Mouse (Mus musculus): ENCODE data around the gene Irs3. TPM values are rescaled to one million over a fixed set of nuclear protein-coding genes. Genes with fewer than 3 reads are reported as not detected.

The Irs3 gene
- total RNA-seq, 2 experiments from 2014 or later, result 0.15 to 0.28 TPM

Other genes starting within 250 kb of the Irs3 start
- under 1 TPM; 0.10 to 0.13 TPM for gene Zan, start 168.7 kb downstream of the Irs3 start, total RNA-seq (2021)
- 10 to 100 TPM; 32.5 to 37.0 TPM for gene Pop7, start 143.2 kb downstream of the Irs3 start, total RNA-seq (2021)
- gene Gigyf1, start 127.2 kb downstream of the Irs3 start, total RNA-seq (2021), result 10 to 100 TPM; 56.7 to 58.9 TPM
- not detected for gene Epo, start 112.5 kb downstream of the Irs3 start, total RNA-seq (2021)
- 100 to 1,000 TPM; 554 to 565 TPM for gene Gnb2, start 112.2 kb downstream of the Irs3 start, total RNA-seq (2021)
- 100 to 1,000 TPM; 127 to 138 TPM for gene Actl6b, start 92.2 kb downstream of the Irs3 start, total RNA-seq (2021)
- 10 to 100 TPM; 13.4 to 16.1 TPM for gene Tfr2, start 75.9 kb downstream of the Irs3 start, total RNA-seq (2021)
- gene Mospd3, start 44.7 kb downstream of the Irs3 start, total RNA-seq (2021), result 10 to 100 TPM; 26.0 to 27.4 TPM
- gene Pcolce, start 31.9 kb downstream of the Irs3 start, total RNA-seq (2021), result 1 to 10 TPM; 8.4 to 8.8 TPM
- gene Fbxo24, start 16.7 kb downstream of the Irs3 start, total RNA-seq (2021), result under 1 TPM; 0.18 to 0.77 TPM
- 10 to 100 TPM; 21.8 to 25.3 TPM for gene Lrch4, start 16.6 kb downstream of the Irs3 start, total RNA-seq (2021)
- gene Gm20605, start 16.5 kb downstream of the Irs3 start, total RNA-seq (2021), result 10 to 100 TPM; 18.6 to 23.9 TPM
- gene Sap25, start 4.4 kb downstream of the Irs3 start, total RNA-seq (2021), result 10 to 100 TPM; 10.1 to 13.3 TPM
- 10 to 100 TPM; 57.7 to 61.1 TPM for gene Agfg2, start 39.0 kb upstream of the Irs3 start, total RNA-seq (2021)
- 10 to 100 TPM; 65.4 to 66.3 TPM for gene Nyap1, start 95.9 kb upstream of the Irs3 start, total RNA-seq (2021)
- gene Tsc22d4, start 100.0 kb upstream of the Irs3 start, total RNA-seq (2021), result 100 to 1,000 TPM; 170 to 176 TPM
- 10 to 100 TPM; 24.1 to 24.6 TPM for gene Ppp1r35, start 133.1 kb upstream of the Irs3 start, total RNA-seq (2021)
- 10 to 100 TPM; 40.8 to 44.5 TPM for gene Mepce, start 141.9 kb upstream of the Irs3 start, total RNA-seq (2021)
- 1 to 10 TPM; 5.2 to 7.1 TPM for gene Zcwpw1, start 142.1 kb upstream of the Irs3 start, total RNA-seq (2021)
- 1 to 10 TPM in 1 of 2 experiments, under 1 TPM in 1; 0.67 to 1.3 TPM for gene Pilra, start 190.6 kb upstream of the Irs3 start, total RNA-seq (2021)
- gene Pilrb1, start 212.4 kb upstream of the Irs3 start, total RNA-seq (2021), result not detected
- not detected for gene Pilrb2, start 226.1 kb upstream of the Irs3 start, total RNA-seq (2021)

Measured in layer of hippocampus, postnatal 36 days (tissue).